Mouse (Mus musculus) MEL (cell line): ENCODE data around the gene Kcnrg. TPM values are rescaled to one million over a fixed set of nuclear protein-coding genes. Genes with fewer than 3 reads are reported as not detected.

ENCODE experiments used
- DNase-seq: peaks from one replicate; pipeline ENCODE4 v3.0.0; 2011; ENCODE audit warnings: low read depth, low spot score
- H3K27ac ChIP-seq: 2 replicates; pipeline ENCODE4 v1.5.1; 2012; ENCODE audit warnings: low read depth, mild to moderate bottlenecking, control low read depth, low read length, moderate library complexity; ENCODE audit not compliant: control insufficient read depth
- H3K27me3 ChIP-seq, 2 experiments: fragments of 150-350 bp in 1 of 2; sonication (generic) in 1 of 2; 2 replicates each; pipeline ENCODE4 v1.6.1; 2012; ENCODE audit warnings: low read length in 2 of 2, mild to moderate bottlenecking in 2 of 2, improper control_type of control experiment in 1 of 2, moderate library complexity in 1 of 2; ENCODE audit not compliant: insufficient read depth in 2 of 2, control insufficient read depth in 1 of 2
- H3K36me3 ChIP-seq, 2 experiments: 2 replicates each; pipeline ENCODE4 v1.6.1; 2012 to 2014; ENCODE audit warnings: low read length in 2 of 2, improper control_type of control experiment in 1 of 2, inconsistent platforms in 1 of 2, mild to moderate bottlenecking in 1 of 2; ENCODE audit not compliant: insufficient read depth in 2 of 2, control insufficient read depth in 1 of 2
- H3K4me1 ChIP-seq, 2 experiments: fragments of 150-350 bp in 1 of 2; sonication (generic) in 1 of 2; 2 replicates each; pipeline ENCODE4 v1.6.1; 2012; ENCODE audit warnings: low read length in 2 of 2, improper control_type of control experiment in 1 of 2, mild to moderate bottlenecking in 1 of 2; ENCODE audit not compliant: insufficient read depth in 2 of 2, control insufficient read depth in 1 of 2
- H3K4me3 ChIP-seq, 2 experiments: fragments of 150-350 bp in 1 of 2; sonication (generic) in 1 of 2; 2 replicates each; pipeline ENCODE4 v1.5.1; 2012; ENCODE audit warnings: low read depth in 2 of 2, low read length in 2 of 2, mild to moderate bottlenecking in 2 of 2, moderate library complexity in 2 of 2, control low read depth in 1 of 2, improper control_type of control experiment in 1 of 2; ENCODE audit not compliant: control insufficient read depth in 1 of 2, insufficient read depth in 1 of 2
- H3K79me2 ChIP-seq: 2 replicates; pipeline ENCODE4 v1.6.1; 2012; ENCODE audit warnings: mild to moderate bottlenecking, low read length, moderate library complexity; ENCODE audit not compliant: control insufficient read depth, poor library complexity, insufficient read depth
- H3K9ac ChIP-seq: 2 replicates; pipeline ENCODE4 v1.6.1; 2012; ENCODE audit warnings: low read depth, mild to moderate bottlenecking, control low read depth, low read length, moderate library complexity; ENCODE audit not compliant: control insufficient read depth, poor library complexity, severe bottlenecking
- H3K9me3 ChIP-seq: fragments of 150-350 bp; sonication (generic); replicated peaks from 2 replicates; pipeline ENCODE4 v1.6.1; 2012; ENCODE audit warnings: mild to moderate bottlenecking, low read length, improper control_type of control experiment, moderate library complexity; ENCODE audit not compliant: insufficient read depth
- CHD1 ChIP-seq: IDR thresholded peaks from 2 replicates; pipeline ENCODE4 v1.6.1; 2012; ENCODE audit warnings: low read depth, mild to moderate bottlenecking, inconsistent platforms, low read length, improper control_type of control experiment
- CHD2 ChIP-seq: IDR thresholded peaks from 2 replicates; pipeline ENCODE4 v1.6.1; 2011; ENCODE audit warnings: low read length, improper control_type of control experiment
- CTCF ChIP-seq, 3 experiments: IDR thresholded peaks in 2 of 3; conservative IDR thresholded peaks in 1 of 3; 2 replicates each; pipeline ENCODE4 v1.5.1; 2011 to 2012; ENCODE audit warnings: low read length in 3 of 3, low read depth in 2 of 3, mild to moderate bottlenecking in 2 of 3, improper control_type of control experiment in 1 of 3, inconsistent platforms in 1 of 3, mixed read lengths in 1 of 3, moderate library complexity in 1 of 3; ENCODE audit not compliant: control insufficient read depth in 1 of 3, insufficient read depth in 1 of 3, poor library complexity in 1 of 3, severe bottlenecking in 1 of 3
- ELF1 ChIP-seq: IDR thresholded peaks from 2 replicates; pipeline ENCODE4 v1.6.1; 2014; ENCODE audit warnings: low read depth, mild to moderate bottlenecking, inconsistent platforms, low read length, improper control_type of control experiment, moderate library complexity
- GABPA ChIP-seq: IDR thresholded peaks from 2 replicates; pipeline ENCODE4 v1.6.1; 2012; ENCODE audit warnings: low read depth, mild to moderate bottlenecking, inconsistent platforms, low read length, improper control_type of control experiment, moderate library complexity
- GATA1 ChIP-seq: IDR thresholded peaks from 2 replicates; pipeline ENCODE4 v1.6.1; 2011; ENCODE audit warnings: low read depth, low read length, improper control_type of control experiment
- MAX ChIP-seq: IDR thresholded peaks from 2 replicates; pipeline ENCODE4 v1.6.1; 2011; ENCODE audit warnings: low read length, improper control_type of control experiment
- MAZ ChIP-seq: IDR thresholded peaks from 2 replicates; pipeline ENCODE4 v1.6.1; 2012; ENCODE audit warnings: low read depth, mild to moderate bottlenecking, inconsistent platforms, low read length, improper control_type of control experiment
- MXI1 ChIP-seq: IDR thresholded peaks from 2 replicates; pipeline ENCODE4 v1.6.1; 2011; ENCODE audit warnings: mild to moderate bottlenecking, low read depth, low read length, improper control_type of control experiment
- MYB ChIP-seq: IDR thresholded peaks from 2 replicates; pipeline ENCODE4 v1.6.1; 2011; ENCODE audit warnings: mild to moderate bottlenecking, low read depth, low read length, improper control_type of control experiment
- MYC ChIP-seq: IDR thresholded peaks from 2 replicates; pipeline ENCODE4 v1.6.1; 2011; ENCODE audit warnings: low read depth, mild to moderate bottlenecking, low read length, improper control_type of control experiment, moderate library complexity
- NELFE ChIP-seq: IDR thresholded peaks from 2 replicates; pipeline ENCODE4 v1.6.1; 2011; ENCODE audit warnings: low read depth, low read length, improper control_type of control experiment
- NRF1 ChIP-seq: IDR thresholded peaks from 2 replicates; pipeline ENCODE4 v1.6.1; 2014; ENCODE audit warnings: low read depth, mild to moderate bottlenecking, inconsistent platforms, low read length, improper control_type of control experiment, moderate library complexity; ENCODE audit not compliant: poor library complexity, insufficient read depth, severe bottlenecking
- POLR2AphosphoS2 ChIP-seq: IDR thresholded peaks from 2 replicates; pipeline ENCODE4 v1.6.1; 2011; ENCODE audit warnings: low read length, improper control_type of control experiment
- RAD21 ChIP-seq: IDR thresholded peaks from 2 replicates; pipeline ENCODE4 v1.6.1; 2011; ENCODE audit warnings: mild to moderate bottlenecking, low read depth, low read length, improper control_type of control experiment
- RCOR1 ChIP-seq: IDR thresholded peaks from 2 replicates; pipeline ENCODE4 v1.6.1; 2012; ENCODE audit warnings: low read depth, mild to moderate bottlenecking, inconsistent platforms, low read length, improper control_type of control experiment
- SIN3A ChIP-seq: IDR thresholded peaks from 2 replicates; pipeline ENCODE4 v1.6.1; 2012; ENCODE audit warnings: low read length, improper control_type of control experiment, inconsistent platforms
- SMC3 ChIP-seq: IDR thresholded peaks from 2 replicates; pipeline ENCODE4 v1.6.1; 2011; ENCODE audit warnings: low read depth, low read length, improper control_type of control experiment
- TBP ChIP-seq: IDR thresholded peaks from 2 replicates; pipeline ENCODE4 v1.8.0; 2011; ENCODE audit warnings: low read depth, low read length, improper control_type of control experiment
- USF2 ChIP-seq, 2 experiments: IDR thresholded peaks; 2 replicates each; pipeline ENCODE4 v1.6.1; 2011 to 2012; ENCODE audit warnings: improper control_type of control experiment in 2 of 2, low read length in 2 of 2, borderline replicate concordance in 1 of 2, inconsistent platforms in 1 of 2, low read depth in 1 of 2, mild to moderate bottlenecking in 1 of 2; ENCODE audit not compliant: insufficient read depth in 1 of 2
- ZC3H11A ChIP-seq: IDR thresholded peaks from 2 replicates; pipeline ENCODE4 v1.6.1; 2012; ENCODE audit warnings: low read depth, mild to moderate bottlenecking, inconsistent platforms, low read length, improper control_type of control experiment
- ZKSCAN1 ChIP-seq: IDR thresholded peaks from 2 replicates; pipeline ENCODE4 v1.6.1; 2012; ENCODE audit warnings: low read depth, mild to moderate bottlenecking, inconsistent platforms, low read length, improper control_type of control experiment, moderate library complexity
- polyA plus RNA-seq, 2 experiments: library from polyadenylated mRNA; stranded (reverse) in 1 of 2; unstranded in 1 of 2; fragments of >175 nt in 1 of 2; fragments of >200 nt in 1 of 2; gene quantifications; 2 replicates each; pipeline versions ENCODE4 v1.2.1 to v1.2.4; 2012; ENCODE audit warnings: low replicate concordance in 2 of 2, low read depth in 1 of 2; ENCODE audit not compliant: insufficient read length in 2 of 2, insufficient read depth in 1 of 2, missing spikeins in 1 of 2
- total RNA-seq: library from RNA; depleted of rRNA; stranded (reverse); fragments of 300-350 nt; gene quantifications from 2 replicates; pipeline ENCODE4 v1.2.3, GENCODE M21; 2012; rRNA removed

Gene Kcnrg
- total RNA-seq (0.04 TPM in 1 of 2 replicates, not detected in the other), polyA plus RNA-seq (under 1 TPM in 1 of 2 experiments, not detected in 1; 0.15 TPM)

DNA sequence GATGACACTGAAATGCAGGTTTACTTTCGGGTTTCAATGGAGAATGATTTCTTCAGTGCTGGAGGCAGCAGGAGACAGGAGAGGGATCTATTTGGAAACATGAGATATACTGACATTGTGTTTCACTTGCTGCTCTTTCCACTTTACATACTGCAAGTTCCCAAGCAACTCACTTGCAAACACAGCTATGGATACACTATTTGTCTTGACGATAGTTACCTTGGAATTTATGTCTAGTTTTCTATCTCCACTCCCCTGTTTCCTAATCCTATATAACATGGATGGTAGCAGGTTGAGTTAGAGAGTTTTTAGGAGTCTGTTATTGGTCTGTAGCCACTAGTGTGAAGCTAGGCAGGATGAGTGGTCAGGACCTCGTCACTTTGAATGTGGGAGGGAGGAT is at the start of gene Kcnrg:
Kcnrg (plus strand) TSS at position 301 of the 400 bp plus-strand sequence.
- no peak for TF ChIP-seq MAZ
- TF ChIP-seq MYB = no peak
- TF ChIP-seq GATA1 = no peak
- no peak for TF ChIP-seq ELF1
- no peak for TF ChIP-seq NELFE
- TF ChIP-seq CHD2 = no peak
- TF ChIP-seq RCOR1 = no peak
- TF ChIP-seq RAD21 = no peak
- TF ChIP-seq CTCF (IDR thresholded peaks at IDR 0.05 in 2 of 3, conservative IDR thresholded peaks at IDR 0.05 in 1 of 3; ENCODE audit: control insufficient read depth in 1 of 3, insufficient read depth in 1 of 3, low read depth in 2 of 3, low read length in 3 of 3, poor library complexity in 1 of 3, severe bottlenecking in 1 of 3) = no peak
- no peak for TF ChIP-seq TBP
- no peak for TF ChIP-seq MXI1
- TF ChIP-seq SMC3 = no peak
- TF ChIP-seq MYC = no peak
- TF ChIP-seq ZC3H11A = no peak
- TF ChIP-seq MAX = no peak
- TF ChIP-seq NRF1 = no peak
- no peak for TF ChIP-seq USF2 (IDR thresholded peaks at IDR 0.05; ENCODE audit: borderline replicate concordance in 1 of 2, insufficient read depth in 1 of 2, low read depth in 1 of 2, low read length in 2 of 2)
- TF ChIP-seq POLR2AphosphoS2 = no peak
- no peak within 1 kb of the TSS for H3K9ac ChIP-seq

DNA sequence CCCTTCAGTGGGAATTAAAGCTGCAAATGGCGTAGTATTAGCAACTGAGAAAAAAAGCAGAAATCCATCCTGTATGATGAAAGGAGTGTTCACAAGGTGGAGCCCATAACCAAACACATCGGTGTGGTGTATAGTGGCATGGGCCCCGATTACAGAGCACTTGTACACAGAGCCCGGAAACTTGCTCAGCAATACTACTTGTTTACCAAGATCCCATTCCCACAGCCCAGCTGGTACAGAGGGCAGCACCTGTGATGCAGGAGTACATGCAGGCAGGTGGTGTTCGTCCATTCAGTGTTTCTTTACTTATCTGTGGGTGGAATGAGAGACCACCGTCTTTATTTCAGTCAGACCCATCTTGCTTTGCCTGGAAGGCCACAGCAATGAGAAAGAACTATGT is 48.4 kb upstream of the Kcnrg start:
- no peak for DNase-seq
- peaks cover 0 to 1% of the 10 kb centered on the region in 2 experiments; a peak in 1 of 4 replicates for H3K27me3 ChIP-seq
- no peaks in the 10 kb centered on the region for H3K9me3 ChIP-seq
- peaks cover 0 to 10% of the 10 kb centered on the region in 2 experiments; a peak in 2 of 4 replicates for H3K36me3 ChIP-seq
- H3K27ac ChIP-seq = no peak overlapping the region
- H3K4me1 ChIP-seq = peaks cover 4 to 13% of the 10 kb centered on the region in 2 experiments; a peak in 2 of 4 replicates
- no peak overlapping the region for H3K4me3 ChIP-seq
- no peak for TF ChIP-seq GABPA
- TF ChIP-seq POLR2AphosphoS2 = no peak
- TF ChIP-seq SIN3A = no peak
- no peak for TF ChIP-seq ZC3H11A
- TF ChIP-seq ZKSCAN1 = no peak
- TF ChIP-seq USF2 (IDR thresholded peaks at IDR 0.05; ENCODE audit: borderline replicate concordance in 1 of 2, insufficient read depth in 1 of 2, low read depth in 1 of 2, low read length in 2 of 2) = no peak
- no peak for TF ChIP-seq CHD1
- no peak overlapping the region for H3K9ac ChIP-seq
- H3K79me2 ChIP-seq = peaks cover 6% of the 10 kb centered on the region

More for the DNA sequence above, at the start of gene Kcnrg:
- no peaks in the 10 kb centered on the region for H3K9me3 ChIP-seq
- peaks cover 0 to 10% of the 10 kb centered on the region in 2 experiments; a peak in 2 of 4 replicates for H3K36me3 ChIP-seq
- H3K4me1 ChIP-seq = peaks cover 1 to 7% of the 10 kb centered on the region in 2 experiments; a peak in 3 of 4 replicates
- DNase-seq = no peak
- H3K27ac ChIP-seq = no peak within 1 kb of the TSS
- H3K27me3 ChIP-seq = no peaks in the 10 kb centered on the region
- no peaks in the 10 kb centered on the region for H3K79me2 ChIP-seq
- H3K4me3 ChIP-seq = no peak within 1 kb of the TSS
